Mouse (Mus musculus) kidney, postnatal 36 days (tissue): ENCODE data around the gene Smo.
A peak's percentile ranks its signal among the peaks of the same experiment; 100 is the strongest.
"Not testable (repeated sequence)": the region's sequence is repeated elsewhere in the genome, so short reads cannot be mapped to it uniquely, and the experiment has no call there.

Source experiments
- DNase-seq, 2 experiments: peaks; one replicate each; pipeline ENCODE4 v3.0.0; 2021 to 2022; ENCODE audit warnings: mixed read lengths in 2 of 2

The Smo gene

GRCm38 (mm10) chr6:29728035-29728434 is 7.3 kb upstream of the Smo start:
- no peak for DNase-seq

GRCm38 (mm10) chr6:29729491-29729890 is 5.8 kb upstream of the Smo start:
- DNase-seq: no peak

- peak; percentile 58 to 80 for DNase-seq
Observed at GRCm38 (mm10) chr6:29735689-29736451, 567 bp downstream of the Smo start.

GRCm38 (mm10) chr6:29736610-29737458 is 1.5 kb downstream of the Smo start:
- DNase-seq: no peak

- DNase-seq: no peak
Observed at GRCm38 (mm10) chr6:29751466-29752152, 16.3 kb downstream of the Smo start.

- no peak for DNase-seq
Observed at GRCm38 (mm10) chr6:29753336-29753735, 18.0 kb downstream of the Smo start.

GRCm38 (mm10) chr6:29756001-29756400 is 20.7 kb downstream of the Smo start:
- no peak for DNase-seq

- DNase-seq: no peak
Observed at GRCm38 (mm10) chr6:29756476-29756875, 21.2 kb downstream of the Smo start.

- DNase-seq: peak; percentile 75 to 88
Observed at GRCm38 (mm10) chr6:29758417-29758816, 23.1 kb downstream of the Smo start.

- peak; percentile 38 to 43 for DNase-seq
Observed at GRCm38 (mm10) chr6:29759012-29759679, 23.8 kb downstream of the Smo start.

GRCm38 (mm10) chr6:29760397-29760796 is 25.1 kb downstream of the Smo start:
- not testable (repeated sequence) for DNase-seq

GRCm38 (mm10) chr6:29761282-29761681 is 26.0 kb downstream of the Smo start:
- DNase-seq: peak; percentile 17 to 42

- DNase-seq: peak; percentile 66 to 67
Observed at GRCm38 (mm10) chr6:29762524-29762923, 27.2 kb downstream of the Smo start.

- no peak for DNase-seq
Observed at GRCm38 (mm10) chr6:29766874-29767273, 31.6 kb downstream of the Smo start.

GRCm38 (mm10) chr6:29767813-29768660 is 32.7 kb downstream of the Smo start, which contains the start of gene Ahcyl2:
Ahcyl2 (plus strand) TSS chr6:29768011.
- peak; percentile 97 to 98 for DNase-seq

GRCm38 (mm10) chr6:29768791-29769441 is 33.6 kb downstream of the Smo start:
- DNase-seq: peak; percentile 32 to 64

- DNase-seq: peak in 1 of 2 experiments; percentile 11
Observed at GRCm38 (mm10) chr6:29770672-29771321, 35.5 kb downstream of the Smo start.

- DNase-seq: no peak
Observed at GRCm38 (mm10) chr6:29772236-29772635, 36.9 kb downstream of the Smo start.

- no peak for DNase-seq
Observed at GRCm38 (mm10) chr6:29774161-29774560, 38.9 kb downstream of the Smo start.

- DNase-seq: peak; percentile 86
Observed at GRCm38 (mm10) chr6:29775609-29776008, 40.3 kb downstream of the Smo start.
